Mouse (Mus musculus) kidney, embryonic 14.5 days (tissue): ENCODE data around the gene Atp5c1. TPM values are rescaled to one million over a fixed set of nuclear protein-coding genes. Genes with fewer than 3 reads are reported as not detected.
A peak's percentile ranks its signal among the peaks of the same experiment; 100 is the strongest.

Experiments used
- ATAC-seq: fragments of 200-750 bp; cut with Nextera tagmentation; 2 replicates; pipeline ENCODE4 v1.8.0; 2017; ENCODE audit warnings: moderate number of reproducible peaks, mild to moderate bottlenecking, moderate TSS enrichment, moderate library complexity; ENCODE audit not compliant: low FRiP score, low TSS enrichment
- H3K27ac ChIP-seq: fragments of 300-500 bp; sonication (generic); 2 replicates; pipeline ENCODE4 v1.5.1; 2014; ENCODE audit warnings: low read depth, mild to moderate bottlenecking, low read length, moderate library complexity, mixed read lengths
- H3K27me3 ChIP-seq: fragments of 300-500 bp; sonication (generic); 2 replicates; pipeline ENCODE4 v1.6.1; 2014; ENCODE audit warnings: mild to moderate bottlenecking, low read length; ENCODE audit not compliant: control insufficient read depth, insufficient read depth
- H3K36me3 ChIP-seq: fragments of 300-500 bp; sonication (generic); 2 replicates; pipeline ENCODE4 v1.6.1; 2014; ENCODE audit warnings: low read length, mixed read lengths; ENCODE audit not compliant: control insufficient read depth, insufficient read depth
- H3K4me1 ChIP-seq: fragments of 300-500 bp; sonication (generic); 2 replicates; pipeline ENCODE4 v1.6.1; 2014; ENCODE audit warnings: low read length, mixed read lengths; ENCODE audit not compliant: control insufficient read depth, insufficient read depth
- H3K4me2 ChIP-seq: fragments of 300-500 bp; sonication (generic); replicated peaks from 2 replicates; pipeline ENCODE4 v1.6.1; 2014; ENCODE audit warnings: low read depth, mild to moderate bottlenecking, low read length
- H3K4me3 ChIP-seq: fragments of 300-500 bp; sonication (generic); 2 replicates; pipeline ENCODE4 v1.5.1; 2014; ENCODE audit warnings: mild to moderate bottlenecking, low read length
- H3K9ac ChIP-seq: fragments of 300-500 bp; sonication (generic); 2 replicates; pipeline ENCODE4 v1.6.1; 2014; ENCODE audit warnings: low read depth, mild to moderate bottlenecking, low read length, moderate library complexity
- H3K9me3 ChIP-seq: fragments of 300-500 bp; sonication (generic); 2 replicates; pipeline ENCODE4 v1.6.1; 2016; ENCODE audit warnings: low read length; ENCODE audit not compliant: control insufficient read depth
- WGBS: fragments of 180-500 bp; shearing (Covaris S2); extraction: QIAGEN DNeasy Blood & Tissue Kit; methylation state at CpG from one replicate; pipeline ENCODE4 v1.1.7; 2014; 5-methylcytosine and 5-hydroxymethylcytosine counted together
- polyA plus RNA-seq: library from polyadenylated mRNA; unstranded; fragments of >200 nt; fragmentation: Nextera tagmentation; extraction: Ambion mirVana; gene quantifications from 2 replicates; pipeline ENCODE4 v1.2.1, GENCODE M21; 2014

Gene Atp5c1
- polyA plus RNA-seq, 1 experiment from 2014 or later, result 703 TPM

GRCm38 (mm10) chr2:10074470-10074869 lies 5.8 kb downstream of the Atp5c1 start:
- Histone ChIP-seq H3K9ac (no peak overlapping the region), H3K27me3 (no peaks in the 10 kb centered on the region), H3K9me3 (no peaks in the 10 kb centered on the region), H3K4me2 (no peak overlapping the region), H3K36me3 (peaks cover 16% of the 10 kb centered on the region), H3K4me1 (peaks cover 24% of the 10 kb centered on the region), H3K4me3 (no peak overlapping the region), H3K27ac (no peak overlapping the region)
- ATAC-seq, result no peak
- 85% methylated on average over 7 of the region's 7 CpGs for WGBS

- no peak overlapping the region for H3K4me2 ChIP-seq
- H3K9me3 ChIP-seq, result no peaks in the 10 kb centered on the region
- no peak overlapping the region for H3K9ac ChIP-seq
- 0 out of 2 replicates have a peak, but pooled peaks cover 4% of the 10 kb centered on the region for H3K4me1 ChIP-seq
- no peak for ATAC-seq
- no peak overlapping the region for H3K4me3 ChIP-seq
- WGBS, result 50% methylated on average over 7 of the region's 7 CpGs
- no peak overlapping the region for H3K27ac ChIP-seq
- no peaks in the 10 kb centered on the region for H3K27me3 ChIP-seq
- peaks cover 34% of the 10 kb centered on the region for H3K36me3 ChIP-seq
Measured at GRCm38 (mm10) chr2:10071751-10072150, 8.6 kb downstream of the Atp5c1 start.

GRCm38 (mm10) chr2:10058836-10059235 lies 21.5 kb downstream of the Atp5c1 start:
- Histone ChIP-seq H3K9me3 (no peaks in the 10 kb centered on the region), H3K4me1 (no peaks in the 10 kb centered on the region), H3K4me2 (no peak overlapping the region), H3K9ac (no peak overlapping the region), H3K36me3 (peaks cover 90% of the 10 kb centered on the region), H3K27me3 (no peaks in the 10 kb centered on the region), H3K4me3 (no peak overlapping the region), H3K27ac (no peak overlapping the region)
- 90% methylated on average over 5 of the region's 5 CpGs for WGBS
- no peak for ATAC-seq

GRCm38 (mm10) chr2:10051996-10052395 lies 28.3 kb downstream of the Atp5c1 start:
- ATAC-seq, result no peak
- no peaks in the 10 kb centered on the region for H3K9me3 ChIP-seq
- H3K9ac ChIP-seq, result no peak overlapping the region
- H3K36me3 ChIP-seq, result peaks cover 31% of the 10 kb centered on the region
- H3K27me3 ChIP-seq, result no peaks in the 10 kb centered on the region
- WGBS, result 93% methylated on average over 1 of the region's 1 CpGs
- H3K4me3 ChIP-seq, result no peak overlapping the region
- H3K4me2 ChIP-seq, result no peak overlapping the region
- peaks cover 10% of the 10 kb centered on the region; the same call in 1 of the 2 replicates for H3K4me1 ChIP-seq
- no peak overlapping the region for H3K27ac ChIP-seq

- H3K36me3 ChIP-seq, result peaks cover 21% of the 10 kb centered on the region
- no peak overlapping the region for H3K9ac ChIP-seq
- ATAC-seq, result no peak
- 80% methylated on average over 3 of the region's 3 CpGs for WGBS
- peaks cover 10% of the 10 kb centered on the region; the same call in 1 of the 2 replicates for H3K4me1 ChIP-seq
- no peak overlapping the region for H3K27ac ChIP-seq
- H3K9me3 ChIP-seq, result no peaks in the 10 kb centered on the region
- no peak overlapping the region for H3K4me2 ChIP-seq
- H3K4me3 ChIP-seq, result no peak overlapping the region
- H3K27me3 ChIP-seq, result no peaks in the 10 kb centered on the region
Measured at GRCm38 (mm10) chr2:10050878-10051277, 29.4 kb downstream of the Atp5c1 start.

- WGBS, result 16% methylated on average over 10 of the region's 10 CpGs
- H3K4me1 ChIP-seq, result peaks cover 10% of the 10 kb centered on the region; the same call in 1 of the 2 replicates
- H3K4me3 ChIP-seq, result peak overlapping the region; percentile 96
- no peaks in the 10 kb centered on the region for H3K27me3 ChIP-seq
- H3K27ac ChIP-seq, result no peak overlapping the region
- H3K4me2 ChIP-seq, result peak overlapping the region; percentile 63
- no peaks in the 10 kb centered on the region for H3K9me3 ChIP-seq
- peaks cover 7% of the 10 kb centered on the region; the same call in 1 of the 2 replicates for H3K36me3 ChIP-seq
- peak overlapping the region; percentile 86; the same call in 1 of the 2 replicates for H3K9ac ChIP-seq
- no peak for ATAC-seq
Measured at GRCm38 (mm10) chr2:10049456-10049855, 30.9 kb downstream of the Atp5c1 start.

- WGBS, result under 1% methylated on average over 36 of the region's 36 CpGs
- peak; percentile 95 for ATAC-seq
- no peak within 1 kb of the TSS for H3K27ac ChIP-seq
Measured at GRCm38 (mm10) chr2:10048461-10048860, 31.8 kb downstream of the Atp5c1 start, which contains the start of gene Taf3. TSS of gene Taf3 (minus strand) at chr2:10048596.

GRCm38 (mm10) chr2:10047758-10048436 lies 32.4 kb downstream of the Atp5c1 start:
- Histone ChIP-seq H3K36me3 (no peaks in the 10 kb centered on the region), H3K27me3 (no peaks in the 10 kb centered on the region), H3K9me3 (no peaks in the 10 kb centered on the region), H3K4me2 (peak overlapping the region; percentile 77), H3K9ac (peak overlapping the region; percentile 86), H3K27ac (no peak overlapping the region), H3K4me1 (peaks cover 10% of the 10 kb centered on the region; the same call in 1 of the 2 replicates), H3K4me3 (peak overlapping the region; percentile 96)
- WGBS, result under 1% methylated on average over 47 of the region's 47 CpGs
- peak; percentile 68 for ATAC-seq

More at GRCm38 (mm10) chr2:10048461-10048860, 31.8 kb downstream of the Atp5c1 start, which contains the start of gene Taf3:
- Histone ChIP-seq H3K9me3 (no peaks in the 10 kb centered on the region), H3K4me3 (peak within 1 kb of the TSS; percentile 96), H3K27me3 (no peaks in the 10 kb centered on the region), H3K4me1 (peaks cover 10% of the 10 kb centered on the region; the same call in 1 of the 2 replicates), H3K9ac (peak within 1 kb of the TSS; percentile 86), H3K4me2 (peak within 1 kb of the TSS; percentile 77), H3K36me3 (no peaks in the 10 kb centered on the region)

- Histone ChIP-seq H3K4me1 (peaks cover 8% of the 10 kb centered on the region; the same call in 1 of the 2 replicates), H3K9ac (no peak overlapping the region), H3K4me3 (no peak overlapping the region), H3K27ac (no peak overlapping the region), H3K36me3 (peaks cover 4% of the 10 kb centered on the region; the same call in 1 of the 2 replicates), H3K9me3 (no peaks in the 10 kb centered on the region), H3K4me2 (no peak overlapping the region), H3K27me3 (no peaks in the 10 kb centered on the region)
- no peak for ATAC-seq
- WGBS, result 84% methylated on average over 3 of the region's 3 CpGs
Measured at GRCm38 (mm10) chr2:10034976-10035375, 45.3 kb downstream of the Atp5c1 start.
